Mouse (Mus musculus): ENCODE measurements around the gene Arl5a.

Gene Arl5a

DNA sequence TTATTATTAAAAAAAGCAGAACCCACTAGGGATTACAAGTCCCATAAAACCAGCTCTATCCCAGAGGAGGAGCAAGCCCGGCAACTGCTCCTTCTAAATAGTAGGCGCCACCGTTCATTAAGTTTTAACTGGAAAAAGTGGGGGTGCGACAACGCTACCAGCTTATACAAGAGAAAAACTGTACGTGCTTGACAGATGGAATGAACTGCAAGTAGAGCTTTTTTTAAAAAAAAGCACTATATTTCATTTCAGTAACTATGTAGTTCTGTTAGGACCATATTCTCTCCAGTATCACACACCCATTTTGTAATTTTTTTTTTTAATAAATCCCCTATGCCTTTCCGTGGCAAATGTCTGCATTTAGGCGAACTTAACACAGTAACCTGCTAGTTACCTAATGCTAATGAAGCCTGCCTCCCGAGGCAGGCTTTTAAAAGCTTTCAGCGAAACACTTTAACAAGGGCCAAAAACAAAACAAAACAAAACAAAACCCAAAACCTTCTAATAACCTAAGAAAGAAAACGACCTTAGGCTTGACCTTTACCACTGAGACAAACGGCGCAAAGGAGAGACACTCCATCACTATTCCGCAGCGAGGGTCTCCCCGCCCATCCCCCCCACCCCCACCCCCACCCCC is 972 bp downstream of the Arl5a start:
- DNase-seq (ENCODE audit: low read depth in 1 of 2, low spot score in 2 of 2) = no peak

DNA sequence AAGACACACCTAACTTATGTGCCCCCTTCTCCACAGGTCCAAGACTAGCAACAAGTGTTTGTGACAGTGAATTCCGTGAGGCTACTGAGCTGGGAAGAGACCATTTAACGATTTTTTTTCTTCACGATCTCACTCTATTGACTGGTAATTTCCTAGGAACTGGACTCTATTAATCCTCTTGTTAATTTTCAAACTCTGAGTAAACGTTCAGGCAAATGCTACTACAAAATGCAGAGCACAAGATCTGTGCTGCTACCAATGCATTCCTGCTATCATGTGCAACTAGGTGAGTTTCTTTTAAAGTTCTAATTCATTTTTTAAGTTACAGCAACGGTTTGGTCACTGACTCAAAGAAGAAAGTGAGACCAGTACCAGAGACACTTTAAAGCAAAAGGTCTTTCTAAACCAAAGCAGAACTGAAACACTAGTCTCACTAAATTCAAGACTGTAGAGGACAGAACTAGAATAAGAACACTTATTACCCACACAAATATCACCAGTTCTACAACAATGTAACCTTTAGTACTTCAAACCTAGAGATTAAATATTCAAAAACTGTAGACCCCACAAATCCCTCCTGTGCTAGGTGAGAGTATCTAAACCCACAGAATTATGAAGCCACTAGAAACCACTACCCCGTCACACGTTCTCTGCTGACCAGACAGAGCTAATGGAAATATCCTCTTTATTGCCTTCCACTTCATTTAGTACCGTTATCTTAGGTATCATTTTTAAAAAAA is 1.7 kb downstream of the Arl5a start:
- no peak for DNase-seq (ENCODE audit: low read depth in 1 of 2, low spot score in 2 of 2)

DNA sequence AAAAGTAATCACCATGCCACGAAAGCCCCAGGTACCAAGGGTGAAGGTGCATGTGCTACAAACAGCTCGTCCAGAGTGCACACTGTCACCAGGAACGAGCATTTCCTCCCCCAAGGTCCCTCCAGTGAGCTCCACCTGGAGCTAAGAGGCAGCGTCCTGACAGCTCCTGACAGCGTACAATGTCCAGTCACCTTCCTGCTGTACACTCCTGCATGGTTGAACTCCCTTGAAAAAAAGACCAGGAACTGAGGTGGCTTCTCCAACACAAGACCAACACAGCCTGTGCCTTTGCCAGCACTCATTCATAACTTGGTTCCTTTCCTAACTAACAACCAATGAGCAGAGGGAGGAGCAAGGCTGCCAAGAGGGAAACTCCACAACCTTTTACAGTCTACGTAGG is 3.5 kb downstream of the Arl5a start:
- no peak for DNase-seq (ENCODE audit: low read depth in 1 of 2, low spot score in 2 of 2)

DNA sequence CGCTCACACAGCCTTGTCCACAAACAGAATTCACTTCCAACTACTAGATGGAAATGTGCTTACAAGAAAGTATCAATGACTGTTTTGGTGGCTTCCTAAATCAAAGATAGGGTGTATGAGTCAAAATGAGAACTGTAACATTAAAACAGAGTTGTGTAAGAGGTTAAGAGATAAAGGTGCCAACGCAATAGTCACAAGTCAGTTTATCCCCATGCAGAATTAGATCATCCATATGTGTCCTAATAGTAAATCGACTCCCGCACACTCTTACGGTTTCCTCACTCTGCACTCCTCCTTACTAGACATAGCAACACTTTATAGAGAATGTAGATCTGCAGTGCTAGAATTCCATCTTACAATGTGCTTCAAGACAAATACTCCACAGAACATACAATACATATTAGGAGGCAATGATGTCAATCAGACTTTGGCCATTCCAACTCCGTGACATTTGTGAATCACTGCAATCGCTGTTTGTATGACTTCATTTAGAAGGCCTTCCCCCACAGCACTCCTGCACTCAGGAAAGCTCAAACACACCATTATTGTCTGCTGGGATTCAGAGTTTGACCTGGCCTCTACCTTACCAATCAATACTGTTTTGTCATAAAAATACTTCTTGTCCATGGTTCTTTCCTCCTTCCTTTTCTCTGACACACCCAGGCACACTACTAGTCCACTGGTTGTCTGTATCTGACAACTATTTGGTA is 4.5 kb downstream of the Arl5a start:
- no peak for DNase-seq (ENCODE audit: low read depth in 1 of 2, low spot score in 2 of 2)

DNA sequence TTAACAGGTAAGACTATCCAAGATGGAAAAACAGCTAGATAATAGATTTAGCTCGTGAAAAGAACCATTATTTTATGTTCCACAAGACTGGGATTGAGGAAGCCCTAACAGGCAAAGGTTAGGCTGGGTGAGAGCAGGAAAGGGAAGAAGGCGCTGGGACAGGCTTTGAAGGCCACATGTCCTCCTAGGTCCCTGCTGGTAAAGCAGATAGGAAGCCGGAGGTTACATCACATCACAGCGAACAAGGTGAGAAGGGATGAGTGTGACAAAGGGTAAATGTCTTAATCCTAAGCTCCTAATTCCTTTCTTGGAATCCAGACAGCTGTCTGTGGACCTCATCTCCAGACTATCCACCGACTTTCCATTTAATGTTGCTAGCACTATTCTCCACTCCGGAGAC is 5.4 kb downstream of the Arl5a start:
- DNase-seq (ENCODE audit: low read depth in 1 of 2, low spot score in 2 of 2) = no peak

DNA sequence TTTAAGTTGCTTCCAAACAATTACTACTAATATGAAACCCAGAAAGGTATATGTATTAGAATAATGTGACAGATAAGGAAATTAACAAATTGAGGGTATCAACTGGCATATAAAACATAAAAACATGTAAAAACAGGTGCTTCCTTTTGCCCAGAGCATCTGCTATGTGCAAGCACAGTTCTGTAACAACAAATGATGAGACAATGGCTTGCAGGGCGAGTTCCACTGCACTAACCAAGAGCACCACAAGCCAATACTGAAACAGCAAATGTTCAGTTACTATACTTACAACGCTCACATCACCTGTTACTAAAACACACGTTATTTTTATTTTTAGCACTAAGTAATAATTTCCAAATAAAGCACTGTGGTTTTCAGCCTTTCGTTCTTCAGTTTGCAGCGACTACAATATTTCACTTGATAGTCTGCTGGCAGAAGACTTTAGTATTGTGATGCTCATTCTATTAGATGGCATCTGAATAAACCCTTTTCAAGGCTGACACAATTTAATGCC is 12.1 kb downstream of the Arl5a start:
- no peak for DNase-seq (ENCODE audit: low read depth in 1 of 2, low spot score in 2 of 2)

DNA sequence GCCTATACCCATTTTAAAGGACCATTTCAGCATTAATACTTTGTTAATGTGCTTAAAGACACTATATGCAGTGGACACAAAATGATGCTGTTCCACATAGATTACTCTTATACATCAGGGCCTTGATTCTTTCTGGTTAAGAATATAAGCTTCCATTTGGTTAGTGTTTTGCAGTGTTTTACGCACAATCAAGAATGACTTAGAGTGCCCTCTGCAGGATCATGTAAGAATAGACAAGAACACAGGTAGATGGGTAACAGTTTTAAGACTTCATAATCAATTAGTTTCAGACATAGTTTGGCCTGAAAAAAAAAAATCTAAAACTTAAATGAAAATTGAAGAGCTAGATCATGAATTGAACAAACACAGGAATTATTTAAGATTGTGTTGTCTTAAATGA is 18.2 kb downstream of the Arl5a start:
- DNase-seq (ENCODE audit: low read depth in 1 of 2, low spot score in 2 of 2) = no peak

DNA sequence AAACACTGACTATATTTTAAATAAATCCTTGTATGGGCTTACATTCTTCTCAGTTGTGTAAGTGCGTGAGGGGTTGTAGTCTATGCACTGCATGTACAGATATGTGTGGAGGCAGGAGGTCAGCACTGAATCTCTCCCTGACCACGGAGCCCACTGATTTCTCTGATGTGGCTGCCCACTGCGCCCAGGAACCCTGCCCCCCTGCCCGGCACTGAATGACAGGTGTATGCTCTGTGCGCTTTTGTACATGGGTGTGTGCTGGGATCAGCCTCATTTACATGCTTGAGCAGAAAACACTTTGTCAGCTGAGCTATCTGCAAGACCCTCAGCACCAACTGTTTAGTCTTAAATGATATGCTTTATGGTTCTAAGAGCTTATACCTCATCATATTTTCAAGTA is 19.5 kb downstream of the Arl5a start:
- no peak for DNase-seq (ENCODE audit: low read depth in 1 of 2, low spot score in 2 of 2)

DNA sequence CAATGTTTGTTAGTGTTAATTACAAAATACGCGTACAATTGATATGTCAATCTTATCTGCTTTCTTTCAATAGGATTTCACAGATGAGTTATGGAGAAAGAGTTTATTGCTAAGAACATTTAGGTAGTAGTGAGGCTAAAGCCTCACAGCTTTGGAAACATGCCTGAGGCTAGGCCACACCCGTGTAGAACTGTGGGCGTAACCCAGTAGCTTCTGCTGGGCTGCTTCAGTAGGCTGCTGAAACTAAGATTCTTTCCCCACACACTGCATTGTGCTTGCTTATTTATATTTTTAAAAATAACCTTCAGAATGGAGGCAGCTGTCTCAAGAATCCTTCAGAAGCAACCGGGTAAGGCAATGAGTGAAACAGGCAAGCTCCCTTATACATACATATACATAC is 30.2 kb downstream of the Arl5a start:
- no peak for DNase-seq (ENCODE audit: low read depth in 1 of 2, low spot score in 2 of 2)

DNA sequence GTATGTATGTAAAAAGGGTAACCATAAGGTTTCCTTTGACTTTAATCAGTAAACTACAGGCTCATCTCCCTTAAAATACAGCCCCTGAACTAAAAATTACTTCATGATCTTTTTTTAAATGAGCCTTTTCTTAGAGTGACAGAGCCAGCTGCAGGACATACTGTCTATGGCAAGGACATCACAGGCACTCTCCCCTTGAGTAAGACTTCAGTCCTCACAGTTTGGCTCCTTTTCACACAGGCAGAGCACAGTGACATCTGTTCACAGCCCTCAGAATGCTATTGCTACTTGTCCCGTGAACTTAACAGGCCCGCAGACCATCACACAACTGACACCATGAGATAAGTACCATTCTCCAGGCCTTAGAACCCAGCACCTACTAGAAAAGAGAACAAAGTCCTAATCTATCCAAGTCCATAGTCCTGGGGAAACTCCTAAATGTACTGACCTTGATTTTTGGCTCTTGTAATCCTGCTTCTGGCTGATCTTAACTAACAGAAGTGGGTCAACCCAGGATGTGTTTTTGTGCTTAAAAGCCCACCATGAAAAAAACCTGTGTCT is 34.2 kb downstream of the Arl5a start:
- DNase-seq (ENCODE audit: low read depth in 1 of 2, low spot score in 2 of 2) = no peak

DNA sequence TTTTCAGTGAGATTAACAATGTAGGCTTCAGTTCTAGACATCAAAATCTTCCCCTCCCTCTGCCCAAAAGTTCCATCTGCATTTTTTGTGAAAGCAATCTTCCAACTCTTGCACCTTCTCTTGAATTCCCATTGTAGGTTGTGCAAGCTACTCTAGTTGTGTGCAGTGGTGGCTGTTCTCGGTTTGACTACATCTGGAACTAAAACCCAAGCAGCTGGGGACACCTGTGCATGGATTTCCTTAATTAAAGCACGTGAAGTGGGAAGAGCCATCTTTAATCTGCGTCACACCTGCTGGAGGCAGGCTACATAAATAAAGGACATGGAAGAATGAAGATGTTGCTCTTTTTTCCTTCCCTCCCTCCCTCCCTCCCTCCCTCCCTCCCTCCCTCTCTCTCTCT is 34.7 kb downstream of the Arl5a start:
- DNase-seq (ENCODE audit: low read depth in 1 of 2, low spot score in 2 of 2) = no peak

DNA sequence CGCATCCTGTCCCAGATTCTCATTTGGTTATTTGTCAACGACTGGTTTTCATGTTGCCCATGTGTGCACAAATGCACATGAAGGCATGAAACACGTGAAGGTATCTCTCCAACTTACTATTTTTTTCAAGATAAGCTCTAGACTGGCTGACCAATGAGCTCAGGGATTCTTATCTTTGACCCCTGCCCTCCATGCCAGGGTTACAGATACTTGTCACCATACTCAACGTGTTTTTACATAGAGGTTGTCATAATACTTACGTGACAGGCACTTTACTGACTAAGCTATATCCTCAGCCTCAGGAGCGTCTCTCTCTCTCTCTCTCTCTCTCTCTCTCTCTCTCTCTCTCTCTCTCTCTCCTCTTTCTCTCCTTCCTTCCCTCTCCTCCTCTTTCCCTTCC is 38.2 kb downstream of the Arl5a start:
- no peak for DNase-seq (ENCODE audit: low read depth in 1 of 2, low spot score in 2 of 2)

DNA sequence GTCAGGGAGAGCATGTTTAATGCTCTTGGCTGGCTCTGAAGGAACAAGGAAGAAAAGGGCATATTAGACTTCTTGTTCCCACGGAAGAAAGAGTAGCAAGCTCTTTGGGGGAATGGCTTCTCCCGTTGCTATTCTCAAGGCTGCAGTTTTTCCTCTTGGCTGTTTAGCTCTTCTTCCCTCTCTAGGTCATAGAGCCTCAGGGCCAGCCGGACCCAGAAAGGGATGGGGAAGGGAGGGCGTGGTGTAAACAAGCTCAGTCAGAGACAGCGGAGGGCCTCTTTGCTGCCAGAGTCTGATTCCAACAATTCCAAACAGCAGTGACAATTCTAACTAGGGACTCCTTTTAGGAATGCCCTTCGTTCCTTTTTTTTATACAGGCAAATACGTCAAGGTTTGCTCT is 38.7 kb downstream of the Arl5a start:
- DNase-seq (ENCODE audit: low read depth in 1 of 2, low spot score in 2 of 2) = no peak

DNA sequence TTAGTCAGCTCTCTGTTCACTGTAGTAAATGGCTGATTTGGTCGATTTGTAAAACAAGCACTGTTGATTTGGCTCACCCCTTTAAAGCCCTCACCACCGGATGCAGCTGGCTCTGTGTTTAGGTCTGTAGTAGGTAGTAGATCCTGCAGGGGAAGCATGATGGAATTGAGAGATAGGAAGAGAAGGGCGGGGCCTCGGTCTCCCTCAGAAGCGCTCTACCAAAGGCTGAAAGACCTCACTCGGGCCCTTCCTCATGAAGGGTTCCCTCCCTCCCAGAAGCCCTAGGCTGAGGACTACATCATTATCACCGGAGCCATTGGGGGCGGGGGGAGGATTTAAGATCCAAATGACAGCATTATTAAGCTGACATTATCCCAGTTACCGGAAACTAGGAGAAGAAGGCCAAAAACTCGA is 45.8 kb downstream of the Arl5a start:
- no peak for DNase-seq (ENCODE audit: low read depth in 1 of 2, low spot score in 2 of 2)

DNA sequence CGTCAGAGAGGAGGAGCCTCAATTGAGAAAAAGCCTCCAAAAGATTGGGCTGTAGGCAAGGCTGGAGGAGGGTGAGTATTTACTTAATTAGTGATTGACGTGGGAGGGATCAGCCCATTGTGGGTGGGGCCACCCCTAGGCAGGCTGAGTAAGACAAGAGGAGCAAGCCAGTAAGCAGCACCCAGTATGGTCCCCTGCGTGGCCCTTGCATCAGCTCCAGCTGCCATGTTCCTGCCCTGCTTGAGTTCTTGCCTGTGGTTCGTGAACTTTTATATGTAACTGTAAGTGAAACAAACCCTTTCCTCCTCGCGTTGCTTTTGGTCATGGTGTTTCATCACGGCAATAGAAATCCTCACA is 46.3 kb downstream of the Arl5a start, which contains the start of gene Neb:
Neb (minus strand) TSS at position 27 of the 357 bp plus-strand sequence.
- DNase-seq (ENCODE audit: low read depth in 1 of 2, low spot score in 2 of 2) = no peak

DNA sequence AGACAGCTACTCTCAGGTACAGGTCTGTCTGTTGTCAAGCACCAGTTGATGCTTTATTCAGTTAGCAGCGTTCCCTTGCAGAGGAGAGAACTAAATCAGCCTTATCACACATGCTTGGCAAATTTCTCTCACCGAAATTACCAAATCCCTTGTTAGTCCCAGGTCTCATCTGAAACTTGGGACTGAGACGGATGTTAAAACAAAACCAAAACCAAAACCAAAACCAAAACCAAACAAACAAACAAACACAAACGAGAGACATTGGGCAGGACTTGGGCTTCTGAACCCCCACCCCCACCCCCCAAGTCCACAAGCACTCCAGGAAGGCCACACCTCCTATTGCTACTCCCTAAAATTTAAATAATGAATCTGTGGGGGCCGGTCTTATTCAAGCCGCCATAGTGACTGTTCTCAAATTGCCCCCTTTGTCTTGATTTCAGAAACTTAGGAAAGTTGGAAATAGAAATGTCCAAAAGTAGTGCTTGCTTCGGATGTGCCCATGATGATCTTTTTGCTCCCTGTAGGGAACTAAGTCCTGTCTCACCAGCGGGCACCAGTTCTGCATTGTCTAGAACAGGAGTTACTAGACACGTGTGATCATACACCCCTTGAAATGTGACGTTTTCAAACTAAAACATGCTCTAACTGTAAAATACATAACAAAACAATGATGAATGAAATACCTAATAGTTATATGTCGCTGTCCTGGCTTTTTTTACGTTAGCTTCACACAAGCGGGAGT is 46.8 kb downstream of the Arl5a start:
- DNase-seq (ENCODE audit: low read depth in 1 of 2, low spot score in 2 of 2) = no peak

DNA sequence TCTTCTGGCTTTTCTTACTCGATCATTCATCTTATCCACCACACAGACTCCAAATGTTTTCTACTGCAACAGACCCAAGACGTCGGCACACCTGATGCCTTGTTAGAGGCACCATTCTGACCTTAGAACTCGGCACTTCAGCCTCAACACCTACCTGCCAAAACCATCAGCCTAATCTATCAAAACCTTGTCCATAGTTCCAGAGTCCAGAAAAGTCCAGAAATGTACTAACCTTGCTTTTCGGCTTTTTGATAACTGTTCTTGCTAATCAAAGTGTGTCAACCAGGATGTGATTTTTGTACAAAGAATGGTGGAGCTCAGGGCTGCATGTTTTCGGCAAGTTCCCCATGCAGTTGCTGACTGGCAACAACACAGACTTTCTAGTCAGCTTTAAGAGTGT is 50.0 kb downstream of the Arl5a start:
- no peak for DNase-seq (ENCODE audit: low read depth in 1 of 2, low spot score in 2 of 2)

DNA sequence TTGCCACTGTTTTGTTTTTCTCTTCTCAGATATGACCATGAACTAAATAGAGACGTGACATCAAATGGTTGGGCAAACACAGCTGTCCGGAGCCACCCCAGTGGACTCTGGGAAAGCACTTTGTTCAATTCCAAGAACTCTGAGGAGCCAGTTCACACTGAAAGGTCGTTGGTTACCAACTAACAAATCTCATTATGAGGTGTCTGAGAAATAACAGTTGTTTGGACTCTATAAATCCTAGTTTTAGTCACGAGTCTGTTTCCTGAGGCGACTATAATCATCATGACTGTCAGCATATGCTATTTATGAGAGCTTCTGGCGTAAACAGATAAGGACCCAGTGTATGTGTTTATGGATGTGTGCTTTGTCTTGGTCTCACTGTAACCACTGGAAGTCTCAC is 52.2 kb downstream of the Arl5a start:
- no peak for DNase-seq (ENCODE audit: low read depth in 1 of 2, low spot score in 2 of 2)

DNA sequence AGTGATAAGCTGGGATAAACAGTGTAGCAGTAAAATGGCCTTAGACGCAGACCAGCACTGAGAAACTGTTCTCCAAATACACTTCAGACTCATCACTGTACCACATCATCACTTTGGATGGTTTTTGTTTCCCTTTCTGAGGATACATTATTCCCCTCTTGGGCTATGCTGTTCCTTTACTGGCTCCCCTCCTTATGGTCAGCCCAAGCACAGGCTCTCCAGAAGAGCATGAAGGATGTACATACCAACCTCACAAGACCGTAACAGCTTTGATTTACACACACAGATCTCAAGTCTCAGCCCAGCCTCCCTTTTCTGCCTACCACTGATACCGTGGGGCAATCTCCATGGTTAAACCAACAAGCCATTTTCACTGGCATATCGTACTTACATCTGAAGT is 52.6 kb downstream of the Arl5a start:
- no peak for DNase-seq (ENCODE audit: low read depth in 1 of 2, low spot score in 2 of 2)

DNA sequence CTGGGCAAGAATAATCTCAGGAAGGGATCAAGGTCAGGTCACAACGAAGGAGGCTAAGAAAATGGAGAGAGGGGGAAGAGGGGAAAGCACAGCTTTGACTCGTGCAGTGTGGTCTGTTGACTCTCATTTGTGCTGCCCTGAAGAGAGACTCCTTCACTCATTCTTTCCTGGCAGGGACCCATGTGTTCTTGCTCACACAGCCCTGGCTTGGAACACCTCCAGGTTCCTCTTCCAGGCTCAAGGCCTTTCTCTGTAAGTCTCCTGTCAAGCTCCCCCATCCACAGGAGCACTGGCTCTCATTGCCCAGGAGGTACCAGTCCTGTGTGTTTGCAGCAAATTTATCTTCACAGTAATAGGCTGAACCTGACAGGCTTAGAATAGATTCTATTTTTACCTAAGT is 53.6 kb downstream of the Arl5a start:
- DNase-seq (ENCODE audit: low read depth in 1 of 2, low spot score in 2 of 2) = no peak

DNA sequence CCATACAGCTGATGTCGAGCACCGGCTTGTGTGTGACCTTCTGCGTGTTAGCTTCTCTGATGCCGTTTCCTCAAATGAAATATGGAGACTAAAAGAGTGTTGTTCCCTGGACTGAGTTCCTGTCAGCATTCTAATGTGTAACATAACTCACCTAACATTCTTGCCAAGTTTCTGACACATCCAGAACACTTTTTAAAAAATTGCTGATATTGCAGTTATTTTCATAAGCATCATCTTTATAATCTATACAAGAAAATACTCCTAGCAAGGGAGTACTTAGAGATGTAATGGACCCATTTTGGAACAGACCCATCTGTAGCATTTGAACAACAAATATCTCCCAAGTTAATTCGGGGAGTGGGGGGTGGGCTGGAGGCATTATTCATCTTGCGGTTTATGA is 55.1 kb downstream of the Arl5a start:
- DNase-seq (ENCODE audit: low read depth in 1 of 2, low spot score in 2 of 2) = no peak

Data from monocyte, adult 2 months (primary cell).